Mouse (Mus musculus) heart, postnatal 10 days (tissue): ENCODE data around the gene Prss41. TPM values are rescaled to one million over a fixed set of nuclear protein-coding genes. Genes with fewer than 3 reads are reported as not detected.

Source experiments
- DNase-seq, 2 experiments: peaks; one replicate each; pipeline ENCODE4 v3.0.0; 2021
- intact Hi-C: fragments of 180-260 bp; cut with DNase I; formaldehyde crosslinking; loops from one replicate; pipeline ENCODE4 v1.15.1; 2025
- microRNA-seq, 2 experiments: library from miRNA; unstranded; fragments of <30 nt; microRNA quantifications; one replicate each; pipeline ENCODE4 v1.2.0; 2022
- total RNA-seq, 2 experiments: library from RNA; stranded (reverse); gene quantifications; 2 replicates each; pipeline ENCODE4 v1.2.3; 2021

Gene Prss41
- total RNA-seq, 2 experiments from 2014 or later, result not detected

GRCm38 (mm10) chr17:23788973-23789372, 55.0 kb downstream of the Prss41 start:
- intact Hi-C loops, result no loop called here
- no peak for DNase-seq

Small RNA genes lying within 50 kb of the gene (microRNA-seq; reads per million reads assigned to microRNA genes)
- 0.95 to 1.7 reads per million in 2 experiments for gene Mir5125

Other genes with a start within 250 kb of the Prss41 start
- gene Zfp13, start 244.7 kb downstream of the Prss41 start, total RNA-seq, result 10 to 100 TPM in 1 of 2 experiments, 1 to 10 TPM in 1; 8.5 to 10.0 TPM
- gene Zscan10, start 243.3 kb downstream of the Prss41 start, total RNA-seq, result not detected
- gene Mmp25, start 198.9 kb downstream of the Prss41 start, total RNA-seq, result under 1 TPM; 0.55 to 0.69 TPM
- not detected for gene Bicdl2, start 183.7 kb downstream of the Prss41 start, total RNA-seq
- gene Hcfc1r1, start 170.6 kb downstream of the Prss41 start, total RNA-seq, result 100 to 1,000 TPM; 218 to 220 TPM
- gene Thoc6, start 170.3 kb downstream of the Prss41 start, total RNA-seq, result 10 to 100 TPM; 21.0 to 21.1 TPM
- 100 to 1,000 TPM; 138 to 142 TPM for gene Tnfrsf12a, start 166.7 kb downstream of the Prss41 start, total RNA-seq
- not detected for gene Cldn6, start 164.9 kb downstream of the Prss41 start, total RNA-seq
- gene Cldn9, start 160.1 kb downstream of the Prss41 start, total RNA-seq, result not detected
- not detected for gene 1520401A03Rik, start 121.4 kb downstream of the Prss41 start, total RNA-seq
- 1 to 10 TPM; 7.7 to 9.3 TPM for gene Pkmyt1, start 117.8 kb downstream of the Prss41 start, total RNA-seq
- 10 to 100 TPM; 17.5 to 22.0 TPM for gene Paqr4, start 103.3 kb downstream of the Prss41 start, total RNA-seq
- not detected for gene Kremen2, start 98.3 kb downstream of the Prss41 start, total RNA-seq
- 10 to 100 TPM; 31.2 to 32.1 TPM for gene Flywch1, start 72.6 kb downstream of the Prss41 start, total RNA-seq
- 1 to 10 TPM; 2.3 to 2.4 TPM for gene Flywch2, start 58.1 kb downstream of the Prss41 start, total RNA-seq
- 100 to 1,000 TPM; 230 to 231 TPM for gene Srrm2, start 53.6 kb downstream of the Prss41 start, total RNA-seq
- gene Elob, start 15.0 kb downstream of the Prss41 start, total RNA-seq, result 100 to 1,000 TPM; 379 to 407 TPM
- not detected for gene Prss33, start 8.1 kb downstream of the Prss41 start, total RNA-seq
- not detected for gene Prss32, start 317 bp downstream of the Prss41 start, total RNA-seq
- not detected for gene Prss21, start 23.9 kb upstream of the Prss41 start, total RNA-seq
- not detected for gene Dcpp1, start 36.7 kb upstream of the Prss41 start, total RNA-seq
- gene Dcpp2, start 36.7 kb upstream of the Prss41 start, total RNA-seq, result not detected
- not detected for gene Dcpp3, start 73.3 kb upstream of the Prss41 start, total RNA-seq
- gene Sbp, start 97.5 kb upstream of the Prss41 start, total RNA-seq, result not detected
- not detected for gene Sbpl, start 111.1 kb upstream of the Prss41 start, total RNA-seq
- gene Prss30, start 136.4 kb upstream of the Prss41 start, total RNA-seq, result not detected
- gene Prss22, start 153.9 kb upstream of the Prss41 start, total RNA-seq, result not detected
- gene Prss27, start 194.0 kb upstream of the Prss41 start, total RNA-seq, result not detected
- 10 to 100 TPM; 19.5 to 20.8 TPM for gene Kctd5, start 229.3 kb upstream of the Prss41 start, total RNA-seq